Comparison of ENCODE assay signal across 22 mouse cellular contexts in the genomic region with DNA sequence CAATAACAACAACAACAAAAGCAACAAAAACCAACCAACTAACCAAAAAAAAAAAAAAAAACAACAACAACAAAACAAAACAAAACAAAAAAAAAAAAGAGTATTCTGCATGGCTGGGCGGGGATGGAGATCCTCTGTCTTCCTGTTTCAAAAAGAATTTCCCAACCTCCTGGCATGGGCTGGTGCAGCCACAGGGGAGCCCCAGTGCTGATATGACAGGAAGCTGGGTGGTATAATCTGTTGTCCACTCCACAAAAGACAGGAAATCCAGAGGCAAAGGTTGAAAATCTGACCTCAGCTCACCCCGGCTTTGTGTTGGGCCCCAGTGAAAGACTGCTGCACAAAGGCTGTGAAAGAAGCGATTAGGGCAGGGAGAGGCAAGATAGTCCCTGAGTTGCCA. TPM values are rescaled to one million over a fixed set of nuclear protein-coding genes. Genes with fewer than 3 reads are reported as not detected.
"Had no signal": no experiment of that assay in that cellular context is flagged by ENCODE, and none has a peak within 500 bp of the region (broad histone marks: within the 10 kb centered on the region; RNA-seq: fewer than 3 reads in every experiment).

No protein-coding gene starts in this region.

- H3K9me3 ChIP-seq: limb, embryonic 10.5 days; limb, embryonic 13.5 days; liver, embryonic 12.5 days; liver, embryonic 15.5 days; lung, embryonic 15.5 days; neural tube, embryonic 13.5 days had no signal

- H3K36me3 ChIP-seq: limb, embryonic 10.5 days; limb, embryonic 13.5 days; liver, embryonic 12.5 days; liver, embryonic 15.5 days; lung, embryonic 15.5 days; midbrain, embryonic 12.5 days; neural tube, embryonic 13.5 days had no signal

- DNase-seq: kidney, adult 18-20 months; kidney, adult 9 months; kidney, postnatal 14 days; kidney, postnatal 4 days; liver; lung, adult 18-20 months; lung, postnatal 10 days; thymus, adult 2 months; thymus, postnatal 14 days; thymus, postnatal 4 days had no signal

- H3K27ac ChIP-seq: limb, embryonic 10.5 days; limb, embryonic 13.5 days; liver, embryonic 12.5 days; liver, embryonic 15.5 days; lung, embryonic 15.5 days; macrophage; midbrain, embryonic 12.5 days; neural tube, embryonic 13.5 days; stomach, postnatal 0 days had no signal

- ATAC-seq: liver, embryonic 12.5 days; midbrain, embryonic 16.5 days had no signal

- H3K4me1 ChIP-seq: liver, embryonic 12.5 days had no signal

- H3K27me3 ChIP-seq: limb, embryonic 13.5 days; liver, embryonic 12.5 days; liver, embryonic 15.5 days; lung, embryonic 15.5 days; midbrain, embryonic 12.5 days; neural tube, embryonic 13.5 days had no signal

- H3K4me3 ChIP-seq: limb, embryonic 10.5 days; limb, embryonic 13.5 days; liver, embryonic 12.5 days; liver, embryonic 15.5 days; lung, embryonic 15.5 days; midbrain, embryonic 12.5 days; myocyte; neural tube, embryonic 13.5 days had no signal

- H3K4me2 ChIP-seq: limb, embryonic 13.5 days; liver, embryonic 12.5 days; liver, embryonic 15.5 days; lung, embryonic 15.5 days; midbrain, embryonic 12.5 days; neural tube, embryonic 13.5 days had no signal

- H3K9ac ChIP-seq: limb, embryonic 13.5 days; liver, embryonic 12.5 days; liver, embryonic 15.5 days; lung, embryonic 15.5 days; midbrain, embryonic 12.5 days; neural tube, embryonic 13.5 days had no signal

RNA-seq across cellular contexts. Expression of a gene that starts 17.3 kb away (rescaled TPM):
- total RNA-seq: monocyte, adult 5-6 weeks had no signal
- polyA plus RNA-seq: macrophage had no signal
